Mouse (Mus musculus): ENCODE measurements around the gene Cdc37.

Gene Cdc37

DNA sequence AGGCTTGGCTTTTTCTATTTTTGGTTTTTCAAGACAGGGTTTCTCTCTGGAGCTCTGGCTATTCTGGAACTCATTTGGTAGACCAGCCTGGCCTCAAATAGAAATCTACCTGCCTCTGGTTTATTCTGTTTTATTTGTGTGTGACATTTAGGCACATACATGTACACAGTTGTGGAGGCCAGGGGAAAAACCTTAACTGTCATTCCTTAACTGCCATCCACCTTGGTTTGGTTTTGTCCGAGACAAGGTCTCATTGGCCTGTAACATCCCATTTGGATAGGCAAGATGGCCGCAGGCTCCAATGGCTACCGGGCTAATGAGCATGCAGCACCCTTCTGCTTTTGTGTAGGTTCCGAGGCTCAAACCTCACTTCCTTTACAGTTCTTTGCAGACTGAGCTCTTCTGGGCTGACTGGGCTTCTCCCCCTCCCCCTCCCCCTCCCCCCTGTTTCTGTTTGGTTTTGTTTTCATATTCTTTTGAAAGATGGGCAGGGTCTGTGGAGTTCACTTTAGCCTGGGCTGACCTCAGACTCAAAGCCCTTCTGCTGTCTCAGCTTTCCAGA lies 14.4 kb downstream of the Cdc37 start:
- WGBS: 79% methylated on average over 4 of the region's 4 CpGs

GRCm38 (mm10) chr9:21134595-21135328 lies 15.0 kb downstream of the Cdc37 start:
- WGBS: 63% methylated on average over 9 of the region's 9 CpGs

GRCm38 (mm10) chr9:21133064-21133707 lies 16.6 kb downstream of the Cdc37 start:
- 82% methylated on average over 9 of the region's 9 CpGs for WGBS

GRCm38 (mm10) chr9:21132102-21132775 lies 17.5 kb downstream of the Cdc37 start:
- 58% methylated on average over 12 of the region's 12 CpGs for WGBS

DNA sequence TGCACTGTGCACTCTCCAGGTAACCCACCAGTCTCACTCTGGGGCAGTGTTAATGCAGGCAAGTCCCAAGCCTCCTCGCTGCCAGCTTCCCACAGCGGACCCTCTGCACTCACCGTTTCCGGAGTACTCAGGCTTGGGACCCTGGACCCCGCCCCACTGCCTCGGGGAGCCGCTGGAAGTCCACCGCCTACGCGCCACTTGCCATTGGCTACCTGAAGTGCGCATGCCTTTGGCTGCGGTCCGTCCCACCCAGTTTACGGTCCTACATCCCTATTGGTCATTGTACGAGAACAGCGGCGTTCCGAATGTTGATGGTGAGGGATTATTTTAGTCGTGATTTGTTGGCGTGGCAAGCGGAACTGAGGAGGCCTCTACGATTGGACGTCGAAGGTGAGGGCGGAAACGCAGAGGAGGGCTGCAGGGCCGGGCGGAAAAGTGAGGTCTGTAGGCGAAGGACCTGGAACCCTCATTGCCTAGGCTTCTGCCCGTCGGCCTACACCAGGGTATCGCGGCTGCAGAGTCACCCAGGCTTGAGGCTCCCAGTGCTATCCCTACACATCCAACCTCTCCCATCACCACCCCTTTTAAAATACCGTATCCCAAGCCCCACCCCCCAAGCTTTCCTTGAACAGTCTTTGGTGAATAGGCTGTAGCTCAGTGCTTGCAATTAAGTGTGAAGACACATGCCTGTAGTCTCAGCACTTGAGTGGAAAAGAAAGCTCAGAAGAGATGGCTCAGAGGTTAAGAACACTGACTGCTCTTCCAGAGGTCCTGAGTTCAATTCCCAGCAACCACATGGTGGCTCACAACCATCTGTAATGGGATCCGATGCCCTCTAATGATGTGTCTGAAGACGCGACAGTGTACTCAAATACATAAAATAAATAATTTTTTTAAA lies 18.5 kb downstream of the Cdc37 start, which contains the start of gene Tyk2:
TSS of gene Tyk2 (minus strand) at position 185 of the 898 bp plus-strand sequence.
- 5% methylated on average over 37 of the region's 37 CpGs for WGBS

- 74% methylated on average over 2 of the region's 2 CpGs for WGBS
Measured at GRCm38 (mm10) chr9:21126259-21126627, 23.5 kb downstream of the Cdc37 start.

DNA sequence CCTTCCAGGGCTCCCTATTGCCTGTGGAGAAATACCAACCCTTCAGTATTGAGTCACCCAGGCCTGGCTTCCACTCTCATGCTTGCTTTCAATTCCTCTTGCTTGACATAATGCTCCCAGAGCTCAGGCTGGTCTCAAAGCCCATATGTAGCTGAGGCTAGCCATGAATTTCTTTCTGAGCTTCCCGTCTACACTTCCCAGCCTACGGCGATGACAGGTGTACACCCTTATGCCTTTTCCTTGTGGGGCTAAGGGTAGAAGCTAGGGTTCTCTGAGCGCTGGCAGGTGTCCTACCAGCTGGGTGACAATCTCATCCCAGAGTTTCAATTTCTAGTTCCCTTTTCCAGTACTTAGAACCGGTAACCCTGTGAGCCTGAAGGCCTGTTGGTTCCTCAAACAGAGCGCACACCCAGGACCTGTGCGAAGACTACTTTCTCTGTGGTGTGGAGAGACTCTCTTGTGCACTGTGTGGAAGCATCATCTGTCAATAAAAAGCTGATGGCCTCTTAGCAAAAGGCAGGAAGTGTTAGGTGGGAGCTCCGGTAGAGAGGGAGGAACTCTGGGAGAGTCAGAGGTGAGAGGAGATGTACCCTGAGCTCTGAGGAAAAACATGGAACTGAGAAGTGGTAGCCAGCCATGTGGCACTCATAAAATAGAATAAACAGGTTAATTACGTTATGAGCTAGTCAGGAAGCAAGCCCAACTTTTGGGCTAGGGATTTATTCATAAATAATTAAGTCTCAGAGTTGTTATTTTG lies 24.1 kb downstream of the Cdc37 start:
- 86% methylated on average over 9 of the region's 9 CpGs for WGBS

DNA sequence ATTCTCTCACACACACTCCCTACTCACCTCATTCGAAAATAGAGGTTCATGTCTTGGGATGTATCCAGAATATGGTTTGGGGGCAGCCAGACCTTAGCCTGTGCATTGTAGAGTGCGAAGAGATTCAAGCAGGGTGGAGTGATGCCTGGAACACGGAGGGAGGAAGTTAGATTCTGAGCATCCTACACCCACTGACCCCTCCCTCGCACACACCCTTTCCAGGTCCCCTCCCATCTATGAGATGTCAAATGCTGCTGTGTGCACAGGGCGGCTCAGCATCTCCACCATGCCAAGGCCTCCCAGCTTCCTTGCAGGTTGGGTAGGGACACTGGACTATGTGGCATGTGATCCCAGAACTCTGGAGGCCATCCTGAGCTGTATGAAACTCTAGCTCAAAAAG lies 24.9 kb downstream of the Cdc37 start:
- 88% methylated on average over 5 of the region's 5 CpGs for WGBS

DNA sequence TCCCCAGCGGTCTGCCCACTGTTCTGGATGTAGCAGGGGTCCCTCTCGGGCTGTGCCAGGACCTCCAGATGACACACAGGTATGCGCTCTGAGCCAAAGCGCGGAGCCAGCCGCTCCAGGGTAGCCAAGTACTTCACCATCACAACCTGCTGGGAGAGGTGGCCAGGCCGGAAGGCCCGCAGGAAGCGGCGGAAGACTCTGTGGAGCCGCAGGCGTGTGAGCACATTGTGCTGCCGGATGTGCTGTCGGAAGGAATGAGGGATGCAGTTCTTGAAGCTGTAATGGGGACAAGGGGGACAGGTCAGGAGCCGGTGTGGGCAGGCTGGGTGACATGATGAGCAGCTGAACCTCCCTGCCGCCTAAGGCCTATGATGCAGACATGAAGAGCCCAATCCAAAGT lies 28.3 kb downstream of the Cdc37 start:
- WGBS: 86% methylated on average over 16 of the region's 16 CpGs

GRCm38 (mm10) chr9:21117073-21117472 lies 32.7 kb downstream of the Cdc37 start:
- 81% methylated on average over 6 of the region's 6 CpGs for whole genome bisulfite sequencing

- WGBS: 95% methylated on average over 8 of the region's 8 CpGs
Measured at GRCm38 (mm10) chr9:21115105-21115504, 34.7 kb downstream of the Cdc37 start.

- WGBS: 79% methylated on average over 7 of the region's 7 CpGs
Measured at GRCm38 (mm10) chr9:21114190-21114589, 35.6 kb downstream of the Cdc37 start.

- 92% methylated on average over 6 of the region's 6 CpGs for WGBS
Measured at GRCm38 (mm10) chr9:21113751-21114150, 36.0 kb downstream of the Cdc37 start.

GRCm38 (mm10) chr9:21107607-21108237 lies 42.1 kb downstream of the Cdc37 start:
- 68% methylated on average over 23 of the region's 23 CpGs for WGBS

DNA sequence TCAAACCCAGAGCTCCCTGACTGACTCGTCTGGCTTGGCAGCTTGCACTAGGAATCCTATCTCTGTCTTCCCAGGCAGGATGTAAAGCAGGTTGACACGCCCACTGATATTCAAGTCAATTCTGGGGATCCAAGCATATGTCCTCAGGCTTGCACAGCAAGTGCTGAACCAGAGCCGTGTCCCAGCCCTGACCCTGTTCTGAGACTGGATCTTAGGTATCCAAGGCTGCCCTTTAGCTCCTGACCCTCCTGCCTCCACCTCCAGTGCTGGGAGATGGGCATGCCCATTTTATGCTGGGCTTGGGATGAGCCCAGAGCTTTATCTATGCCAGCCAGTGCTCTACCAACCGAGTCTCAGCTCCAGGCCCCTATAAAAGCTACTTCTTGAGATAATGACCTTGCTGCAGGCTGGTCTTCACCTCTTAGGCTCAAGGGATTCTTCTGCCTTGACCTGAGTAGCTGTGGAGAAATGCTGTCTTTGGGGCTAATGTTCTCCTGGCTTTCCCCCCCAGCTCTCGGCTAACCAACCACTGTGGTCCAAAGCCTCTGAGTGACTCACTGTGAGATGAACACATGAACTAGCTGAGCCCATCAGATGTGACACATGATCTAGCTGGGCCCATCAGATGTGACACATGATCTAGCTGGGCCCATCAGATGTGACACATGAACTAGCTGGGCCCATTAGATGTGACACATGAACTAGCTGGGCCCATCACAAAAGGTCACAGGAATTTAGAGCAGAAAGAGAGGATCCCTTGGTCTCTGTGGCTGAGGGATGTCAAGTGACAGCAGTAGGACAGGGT lies 43.8 kb downstream of the Cdc37 start:
- WGBS: 55% methylated on average over 5 of the region's 5 CpGs

- 85% methylated on average over 6 of the region's 6 CpGs for WGBS
Measured at GRCm38 (mm10) chr9:21104814-21105213, 45.0 kb downstream of the Cdc37 start.

DNA sequence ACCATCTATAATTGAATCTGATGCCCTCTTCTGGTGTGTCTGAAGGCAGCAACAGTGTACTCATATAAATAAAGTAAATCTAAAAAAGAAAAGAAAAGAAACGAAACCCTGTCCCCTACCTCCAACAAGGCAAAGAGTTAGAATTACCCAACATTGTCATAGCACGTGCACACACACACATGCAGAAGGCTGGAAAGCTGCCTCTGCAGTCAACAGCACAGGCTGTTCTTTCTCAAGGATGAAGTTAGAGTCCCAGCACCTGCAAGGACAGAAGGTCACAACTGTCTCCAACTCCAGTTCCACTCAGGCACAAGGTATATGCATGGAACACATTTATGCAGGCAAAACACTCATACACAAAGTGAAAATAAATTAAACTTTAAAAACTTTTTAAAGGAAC lies 47.7 kb downstream of the Cdc37 start:
- WGBS: 92% methylated on average over 2 of the region's 2 CpGs

GRCm38 (mm10) chr9:21100447-21101161 lies 49.2 kb downstream of the Cdc37 start:
- 55% methylated on average over 15 of the region's 15 CpGs for WGBS

DNA sequence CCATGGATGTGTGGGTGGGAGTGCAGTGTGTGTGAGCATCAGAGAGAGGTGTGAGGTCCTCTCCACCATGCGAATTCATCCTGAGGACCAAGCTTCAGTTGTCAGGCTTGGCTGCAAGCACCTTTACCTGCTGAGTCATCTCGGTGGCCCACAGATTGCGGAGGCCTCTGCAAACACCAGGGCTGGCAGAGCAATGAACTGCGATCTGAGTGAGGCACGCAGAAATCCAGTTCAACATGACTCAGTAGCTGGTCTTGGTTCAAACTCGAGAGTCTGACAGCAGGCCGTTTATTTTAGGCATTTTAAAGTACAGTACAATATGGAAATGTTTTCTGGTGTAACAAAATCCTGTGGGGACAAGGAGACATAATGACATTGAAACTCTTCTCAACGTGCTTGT lies 52.0 kb downstream of the Cdc37 start:
- WGBS: 45% methylated on average over 8 of the region's 8 CpGs

Data from cerebral cortex, adult 2 months (tissue).